Mouse (Mus musculus): ENCODE results near the gene 1810010D01Rik. TPM values are rescaled to one million over a fixed set of nuclear protein-coding genes. Genes with fewer than 3 reads are reported as not detected.

The 1810010D01Rik gene
- total RNA-seq, 2 experiments from 2014 or later, result 1.3 to 1.7 TPM

DNA sequence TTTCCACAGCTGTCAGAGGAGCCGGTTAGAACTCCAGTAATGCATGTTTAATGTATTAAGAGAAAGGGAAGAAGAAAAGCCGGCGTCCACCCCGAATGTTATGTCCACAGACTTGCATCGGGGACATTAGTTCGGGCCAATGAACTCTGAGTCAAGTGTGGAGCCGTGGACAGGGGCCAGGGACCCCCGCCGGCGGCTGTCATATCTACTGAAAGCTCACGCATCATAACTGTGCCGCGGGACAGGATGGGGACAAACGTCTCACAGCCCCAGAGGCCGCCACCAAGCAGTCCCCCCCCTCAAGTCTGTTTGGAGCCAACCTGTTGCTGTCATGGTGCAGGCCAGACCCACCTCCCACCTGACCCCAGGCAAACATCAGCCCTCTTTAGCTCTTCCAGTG lies 34.4 kb downstream of the 1810010D01Rik start:
- DNase-seq, result no peak

DNA sequence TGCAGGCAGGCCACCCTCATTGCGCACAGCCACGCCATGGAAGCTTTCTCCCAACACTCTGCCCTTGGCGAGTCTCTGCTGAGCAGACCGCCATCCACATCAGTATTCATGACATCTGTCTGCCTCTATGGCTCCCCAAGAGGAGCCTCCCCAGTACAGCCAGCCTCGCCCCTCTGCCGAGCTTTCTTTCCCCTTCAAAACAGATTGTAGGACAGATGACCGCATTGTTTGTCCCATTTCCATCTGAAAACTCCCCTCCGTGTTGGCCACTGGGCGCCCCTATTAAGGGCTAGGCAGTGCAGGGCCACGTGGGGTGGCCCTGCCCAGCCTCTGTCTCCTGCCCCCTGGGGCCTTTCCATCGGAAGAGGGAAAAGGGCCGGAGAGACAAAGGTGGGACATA lies 34.8 kb downstream of the 1810010D01Rik start:
- peak in 1 of 2 experiments; percentile 7 for DNase-seq

DNA sequence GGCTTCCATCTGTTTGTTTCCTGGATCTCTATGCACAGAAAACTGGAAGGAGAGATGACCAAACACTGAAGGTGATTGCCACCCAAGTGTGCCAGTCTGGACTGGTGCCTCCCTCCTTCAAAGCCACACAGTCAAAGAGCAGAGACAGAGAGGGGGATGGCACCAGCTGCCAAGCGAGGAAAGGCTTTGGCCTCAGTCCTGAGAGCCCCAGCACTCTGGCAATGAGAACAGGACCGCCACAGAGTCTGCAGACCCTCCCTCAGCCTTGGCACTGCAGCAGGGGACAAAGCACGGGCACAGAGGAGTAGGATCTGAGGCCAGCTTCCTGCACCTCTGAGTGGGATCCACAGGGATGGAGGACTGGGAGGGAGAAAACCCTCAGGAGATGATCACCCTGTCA lies 38.2 kb downstream of the 1810010D01Rik start:
- DNase-seq, result no peak

DNA sequence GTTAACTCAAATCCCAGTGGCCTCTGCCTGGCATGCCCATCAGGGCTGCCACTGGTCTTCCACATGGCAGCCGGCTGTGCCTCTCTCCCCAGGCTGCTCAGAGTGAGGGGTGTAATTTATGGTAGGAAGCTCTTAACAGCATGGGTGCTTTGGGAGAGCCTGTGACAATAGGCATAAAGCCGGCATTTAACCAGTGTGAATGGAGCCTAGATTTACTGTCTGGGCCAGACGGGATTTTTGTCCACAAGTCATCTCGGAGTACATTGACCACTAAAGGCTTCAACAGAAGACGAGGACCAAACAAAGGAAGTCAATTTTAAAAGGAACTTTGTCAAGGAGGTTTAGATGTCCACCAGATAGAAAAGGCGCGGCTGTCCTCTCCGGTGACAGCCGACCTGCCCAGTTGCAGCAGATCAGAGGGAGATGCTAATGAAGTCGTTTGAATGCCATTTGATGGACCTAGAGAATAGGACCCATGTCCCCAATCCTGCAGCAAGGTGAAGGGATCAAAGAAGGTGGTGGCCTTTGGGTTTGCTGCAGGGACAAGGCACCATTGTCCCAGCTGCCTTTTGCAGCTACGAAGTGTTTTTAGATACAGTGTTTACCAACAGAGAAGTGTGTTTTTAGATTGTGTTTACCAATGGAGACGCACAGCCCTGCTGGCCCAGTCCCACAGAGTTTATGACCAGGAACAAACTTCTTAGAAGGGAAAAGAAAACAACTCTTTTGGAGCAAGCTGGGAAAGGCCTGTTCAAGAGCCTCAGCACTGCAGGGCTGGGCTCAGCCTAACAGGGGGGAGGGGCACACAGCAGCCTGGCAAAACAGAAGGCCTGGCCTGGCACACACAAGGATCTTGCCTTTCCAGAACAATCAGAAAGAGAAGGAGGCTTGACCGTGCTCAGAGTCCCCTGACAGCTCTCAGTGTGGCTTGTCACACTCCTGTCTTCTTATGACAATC lies 48.4 kb downstream of the 1810010D01Rik start:
- DNase-seq, result no peak

Other genes starting within 250 kb of the 1810010D01Rik start
- 1 to 10 TPM; 6.1 to 8.5 TPM for gene Tpcn2, start 75.9 kb upstream of the 1810010D01Rik start, total RNA-seq (2021)
- gene Mrgprf, start 92.7 kb upstream of the 1810010D01Rik start, total RNA-seq (2021), result under 1 TPM; 0.70 to 0.83 TPM
- not detected for gene Mrgprd, start 106.7 kb upstream of the 1810010D01Rik start, total RNA-seq (2021)

Measured in layer of hippocampus, postnatal 36 days (tissue).